Mouse (Mus musculus) brain, embryonic 14.5 days (tissue): Measurements from ENCODE around the gene Gria3.

Experiments used
- CTCF ChIP-seq: fragments of 200-500 bp; IDR thresholded peaks from 2 replicates; pipeline ENCODE4 v1.5.1; 2012; ENCODE audit warnings: inconsistent platforms, mild to moderate bottlenecking, moderate library complexity, borderline replicate concordance; ENCODE audit not compliant: insufficient read depth, insufficient read length; ENCODE audit errors: extremely low read depth
- POLR2A ChIP-seq: fragments of 200-500 bp; IDR thresholded peaks from 2 replicates; pipeline ENCODE4 v1.6.1; 2012; ENCODE audit warnings: mild to moderate bottlenecking, inconsistent platforms, borderline replicate concordance; ENCODE audit not compliant: poor library complexity, insufficient read depth, insufficient read length, severe bottlenecking; ENCODE audit errors: extremely low read depth

DNA sequence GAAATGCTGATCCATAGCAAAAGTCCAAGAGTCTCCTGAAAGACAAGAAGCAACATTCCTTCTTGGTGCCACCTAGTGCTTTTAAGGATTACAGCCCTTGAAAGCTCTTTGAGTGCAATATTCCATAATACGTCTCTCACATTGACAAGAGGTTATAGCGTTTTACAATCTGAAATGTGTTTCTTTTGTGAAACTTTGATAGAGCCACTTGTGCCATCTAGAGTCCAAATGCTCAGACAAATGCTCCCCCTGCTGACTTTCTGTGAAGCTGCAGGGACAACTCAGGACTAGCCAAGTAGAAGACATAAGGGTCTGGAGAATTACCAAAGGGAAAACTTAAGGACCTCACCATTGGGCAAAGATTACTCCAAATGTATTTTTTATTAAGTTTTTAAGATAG lies 214.3 kb downstream of the Gria3 start:
- TF ChIP-seq POLR2A (no peak), CTCF (peak; percentile 63; the same call in 1 of the 2 replicates)
